Mouse (Mus musculus): ENCODE results near the gene Nkd2.

DNA sequence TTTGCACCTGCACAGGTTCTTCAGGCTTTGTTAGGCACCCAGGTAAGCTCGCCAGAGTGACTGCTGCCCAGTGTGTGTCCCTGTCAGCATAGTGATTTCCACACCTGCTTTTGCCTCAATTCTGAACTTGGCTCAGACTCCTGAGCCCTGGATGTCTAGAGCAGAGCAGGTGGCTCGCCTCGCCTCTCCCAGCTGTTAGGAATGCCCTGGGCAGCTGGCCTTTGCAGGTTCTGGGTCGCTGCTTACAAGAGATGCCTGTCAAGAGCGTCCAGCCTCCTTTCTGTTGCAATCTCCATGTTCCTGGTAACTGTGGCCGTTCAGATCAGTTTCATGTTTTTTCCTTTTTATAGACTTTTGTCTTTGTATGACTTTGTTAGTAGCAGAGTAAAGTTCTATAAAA lies 31.1 kb downstream of the Nkd2 start:
- no peak for TF ChIP-seq POLR2A (IDR thresholded peaks at IDR 0.05; ENCODE audit: low read depth, low read length)
- TF ChIP-seq CTCF (conservative IDR thresholded peaks at IDR 0.05; ENCODE audit: insufficient read depth, insufficient read length, low read depth, low read length), result no peak

Data from kidney, adult 2 months (tissue).